In genomic region chr6:128295876-128296749, GRCm38 (mm10) we compare ENCODE assay signal across 9 mouse cellular contexts. TPM values are rescaled to one million over a fixed set of nuclear protein-coding genes. Genes with fewer than 3 reads are reported as not detected.
A peak's percentile ranks its signal among the peaks of the same experiment; 100 is the strongest.
DNase-seq lines count a peak whose midpoint lies in the region; ATAC-seq and TF ChIP-seq lines count a peak whose summit lies in the region.
"Had no signal": no experiment of that assay in that cellular context is flagged by ENCODE, and none has a peak within 500 bp of the region (broad histone marks: within the 10 kb centered on the region; RNA-seq: fewer than 3 reads in every experiment).

No protein-coding gene starts in this region.

- 38% methylated on average over 6 of the region's 6 CpGs for WGBS in forebrain, embryonic 14.5 days
- WGBS in forebrain, embryonic 15.5 days: 26% methylated on average over 6 of the region's 6 CpGs
- 40% methylated on average over 6 of the region's 6 CpGs for WGBS in heart, adult 2 months
- 28% methylated on average over 6 of the region's 6 CpGs for WGBS in kidney, adult 2 months
- whole genome bisulfite sequencing in lung, embryonic 14.5 days: 25% methylated on average over 6 of the region's 6 CpGs

- no peaks in the 10 kb centered on the region for H3K36me3 ChIP-seq in forebrain, embryonic 14.5 days (ENCODE audit: control insufficient read depth, insufficient read depth, low read length)
- no peaks in the 10 kb centered on the region for H3K36me3 ChIP-seq in forebrain, embryonic 15.5 days
- H3K36me3 ChIP-seq in heart, adult 2 months (ENCODE audit: control insufficient read depth, insufficient read depth, low read length): no peaks in the 10 kb centered on the region
- H3K36me3 ChIP-seq in kidney, adult 2 months (ENCODE audit: control insufficient read depth, insufficient read depth, low read length): no peaks in the 10 kb centered on the region
- no peaks in the 10 kb centered on the region for H3K36me3 ChIP-seq in lung, embryonic 14.5 days (ENCODE audit: insufficient read depth)

- no peaks in the 10 kb centered on the region for H3K9me3 ChIP-seq in forebrain, embryonic 14.5 days (replicated peaks; ENCODE audit: control insufficient read depth, low read length)
- no peaks in the 10 kb centered on the region for H3K9me3 ChIP-seq in forebrain, embryonic 15.5 days
- H3K9me3 ChIP-seq in lung, embryonic 14.5 days (ENCODE audit: low read depth, low read length): no peaks in the 10 kb centered on the region

- TF ChIP-seq EP300 in heart, adult 2 months (IDR thresholded peaks at IDR 0.05; ENCODE audit: insufficient read depth, low read depth, low read length): peak; percentile 83

- peaks cover 35% of the 10 kb centered on the region for H3K27me3 ChIP-seq in forebrain, embryonic 14.5 days (replicated peaks; ENCODE audit: control insufficient read depth, insufficient read depth, low read length)
- peaks cover 39% of the 10 kb centered on the region for H3K27me3 ChIP-seq in forebrain, embryonic 15.5 days
- H3K27me3 ChIP-seq in heart, adult 2 months (ENCODE audit: control insufficient read depth, insufficient read depth, low read length): no peaks in the 10 kb centered on the region
- no peaks in the 10 kb centered on the region for H3K27me3 ChIP-seq in kidney, adult 2 months (replicated peaks; ENCODE audit: control insufficient read depth, insufficient read depth, low read length)
- peaks cover 19% of the 10 kb centered on the region for H3K27me3 ChIP-seq in lung, embryonic 14.5 days (ENCODE audit: insufficient read depth, low read length)

- no peaks in the 10 kb centered on the region for H3K79me2 ChIP-seq in heart, adult 2 months (replicated peaks; ENCODE audit: control insufficient read depth, insufficient read depth, low read length)

- TF ChIP-seq CTCF in heart, adult 2 months (IDR thresholded peaks at IDR 0.05): no peak
- no peak for TF ChIP-seq CTCF in kidney, adult 2 months (conservative IDR thresholded peaks at IDR 0.05; ENCODE audit: insufficient read depth, insufficient read length, low read depth, low read length)
- no peak for TF ChIP-seq CTCF in lung, embryonic 14.5 days (IDR thresholded peaks at IDR 0.05; ENCODE audit: low read depth)

- intact Hi-C loops in heart, adult 2 months (cut with DNase I): loop anchor here (5.0 to 10.0 kb wide), 2 partner anchors 34 to 1751 kb away; no protein-coding TSS in a partner anchor

- H3K4me2 ChIP-seq in forebrain, embryonic 14.5 days (ENCODE audit: low read length): no peak overlapping the region
- no peak overlapping the region for H3K4me2 ChIP-seq in forebrain, embryonic 15.5 days (replicated peaks)
- peak overlapping the region; percentile 33 for H3K4me2 ChIP-seq in lung, embryonic 14.5 days

- ATAC-seq in forebrain, embryonic 14.5 days: peak; percentile 35; the same call in 1 of the 2 replicates
- ATAC-seq in forebrain, embryonic 15.5 days (replicated peaks): no peak; the same call in 1 of the 2 replicates
- ATAC-seq in lung, embryonic 14.5 days (ENCODE audit: insufficient read depth): peak; percentile 22; the same call in 1 of the 2 replicates

- no peak overlapping the region for H3K27ac ChIP-seq in forebrain, embryonic 14.5 days (ENCODE audit: low read depth, low read length)
- H3K27ac ChIP-seq in forebrain, embryonic 15.5 days (replicated peaks): no peak overlapping the region; the same call in 1 of the 2 replicates
- peak overlapping the region; percentile 81 for H3K27ac ChIP-seq in heart, adult 2 months
- H3K27ac ChIP-seq in kidney, adult 2 months (ENCODE audit: insufficient read depth, low read depth, low read length): peak overlapping the region; percentile 58
- peak overlapping the region; percentile 63; the same call in 1 of the 2 replicates for H3K27ac ChIP-seq in lung, embryonic 14.5 days (ENCODE audit: low read depth)

- H3K4me3 ChIP-seq in forebrain, embryonic 14.5 days (ENCODE audit: low read depth, low read length): no peak overlapping the region
- H3K4me3 ChIP-seq in forebrain, embryonic 15.5 days: no peak overlapping the region
- no peak overlapping the region for H3K4me3 ChIP-seq in heart, adult 2 months
- H3K4me3 ChIP-seq in kidney, adult 2 months (ENCODE audit: insufficient read depth, low read depth, low read length): no peak overlapping the region
- no peak overlapping the region for H3K4me3 ChIP-seq in lung, embryonic 14.5 days (ENCODE audit: low read depth, low read length)
- H3K4me3 ChIP-seq: erythroblast, embryonic 14.5 days had no signal

- H3K9ac ChIP-seq in forebrain, embryonic 14.5 days (ENCODE audit: low read length): no peak overlapping the region
- H3K9ac ChIP-seq in forebrain, embryonic 15.5 days (replicated peaks): no peak overlapping the region
- H3K9ac ChIP-seq in heart, adult 2 months (ENCODE audit: low read depth, low read length): peak overlapping the region; percentile 24; the same call in 1 of the 2 replicates
- no peak overlapping the region for H3K9ac ChIP-seq in lung, embryonic 14.5 days

- TF ChIP-seq POLR2A in heart, adult 2 months (IDR thresholded peaks at IDR 0.05; ENCODE audit: insufficient read depth, low read depth, low read length): no peak
- no peak for TF ChIP-seq POLR2A in kidney, adult 2 months (IDR thresholded peaks at IDR 0.05; ENCODE audit: low read depth, low read length)

- peaks cover 25% of the 10 kb centered on the region for H3K4me1 ChIP-seq in forebrain, embryonic 14.5 days (ENCODE audit: control insufficient read depth, insufficient read depth, low read length)
- peaks cover 34% of the 10 kb centered on the region for H3K4me1 ChIP-seq in forebrain, embryonic 15.5 days
- H3K4me1 ChIP-seq in heart, adult 2 months (ENCODE audit: control insufficient read depth, insufficient read depth, low read length): peaks cover 18% of the 10 kb centered on the region
- 0 out of 2 replicates have a peak, but pooled peaks cover 2% of the 10 kb centered on the region for H3K4me1 ChIP-seq in kidney, adult 2 months (ENCODE audit: control insufficient read depth, insufficient read depth, low read length)
- peaks cover 21% of the 10 kb centered on the region for H3K4me1 ChIP-seq in lung, embryonic 14.5 days (ENCODE audit: insufficient read depth)

- peak; percentile 62 for DNase-seq in forebrain, embryonic 14.5 days (ENCODE audit: low spot score)
- DNase-seq in cerebellum, adult 18-20 months: peak; percentile 78 to 83
- peak; percentile 58 to 71 for DNase-seq in heart, adult 2 months
- DNase-seq in kidney, adult 2 months: peak; percentile 90
- DNase-seq in lung, embryonic 14.5 days: peak; percentile 75
- DNase-seq in T-cell, adult 2 months (ENCODE audit: low spot score): no peak
- DNase-seq in c-Kit-positive CD71-positive TER-119-positive erythroid progenitor cells, embryonic 14.5 days (ENCODE audit: low spot score): no peak

RNA-seq across cellular contexts. Expression of gene Tead4, which starts 4.5 kb away (rescaled TPM):
- 0.18 and 0.37 TPM in 2 replicates for polyA plus RNA-seq in forebrain, embryonic 14.5 days (2014; fragmentation: Nextera tagmentation; extraction: Ambion mirVana)
- polyA plus RNA-seq in forebrain, embryonic 15.5 days (2015; fragmentation: Nextera tagmentation; extraction: Ambion mirVana): 0.38 and 0.51 TPM in 2 replicates
- 1 to 10 TPM; 3.3 to 3.7 TPM for total RNA-seq in heart, adult 2 months (2021)
- 0.98 and 1.8 TPM in 2 replicates for polyA plus RNA-seq in heart, adult 2 months (2012; rRNA removed)
- polyA plus RNA-seq in kidney, adult 2 months (2012; rRNA removed): 1.3 and 1.4 TPM in 2 replicates
- 3.3 and 4.1 TPM in 2 replicates for polyA plus RNA-seq in lung, embryonic 14.5 days (2014; fragmentation: Nextera tagmentation; extraction: Ambion mirVana)
- polyA plus RNA-seq: erythroblast, embryonic 14.5 days had no signal

RNA-seq across cellular contexts. Expression of gene Tulp3, which starts 59.5 kb away (rescaled TPM):
- polyA plus RNA-seq in forebrain, embryonic 14.5 days (2014; fragmentation: Nextera tagmentation; extraction: Ambion mirVana): 10.4 and 11.5 TPM in 2 replicates
- polyA plus RNA-seq in forebrain, embryonic 15.5 days (2015; fragmentation: Nextera tagmentation; extraction: Ambion mirVana): 15.1 and 15.4 TPM in 2 replicates
- 1 to 10 TPM; 5.4 to 6.4 TPM for total RNA-seq in heart, adult 2 months (2021)
- 10.2 and 11.2 TPM in 2 replicates for polyA plus RNA-seq in heart, adult 2 months (2012; rRNA removed)
- 33.6 and 36.3 TPM in 2 replicates for polyA plus RNA-seq in kidney, adult 2 months (2012; rRNA removed)
- 22.0 and 23.1 TPM in 2 replicates for polyA plus RNA-seq in lung, embryonic 14.5 days (2014; fragmentation: Nextera tagmentation; extraction: Ambion mirVana)

Comparison
In these comparisons a context has a peak if more than half of its experiments do, and no peak if none do; other contexts are left out.
1. DNase-seq: peak in forebrain, embryonic 14.5 days (single experiment), cerebellum, adult 18-20 months (2 of 2), heart, adult 2 months (2 of 2), kidney, adult 2 months (single experiment) and lung, embryonic 14.5 days (single experiment); none in T-cell, adult 2 months (single experiment) and c-Kit-positive CD71-positive TER-119-positive erythroid progenitor cells, embryonic 14.5 days (single experiment).
2. H3K27ac ChIP-seq: peak in heart, adult 2 months (single experiment), kidney, adult 2 months (single experiment) and lung, embryonic 14.5 days (single experiment); none in forebrain, embryonic 14.5 days (single experiment) and forebrain, embryonic 15.5 days (single experiment).